Mouse (Mus musculus) forebrain, postnatal 0 days (tissue): ENCODE measurements at regions not wholly inside any gene's neighbourhood (a gene's known extent, or its start where the extent isn't known, plus 50 kb on each side); places are given as distances from the start of the nearest gene placed in this dataset.

Experiments used
- ATAC-seq: fragments of 200-750 bp; cut with Nextera tagmentation; 2 replicates; pipeline ENCODE4 v1.8.0; 2017; ENCODE audit warnings: mild to moderate bottlenecking, moderate library complexity
- DNase-seq: peaks from one replicate; pipeline ENCODE4 v3.0.0-alpha.2; 2015
- H3K27ac ChIP-seq: fragments of 300-500 bp; sonication (generic); 2 replicates; pipeline ENCODE4 v1.5.1; 2014; ENCODE audit warnings: low read depth, mild to moderate bottlenecking, antibody characterized with exemption, low read length, moderate library complexity, mixed read lengths
- H3K27me3 ChIP-seq: fragments of 300-500 bp; sonication (generic); 2 replicates; pipeline ENCODE4 v1.6.1; 2014; ENCODE audit warnings: mild to moderate bottlenecking, low read length, mixed read lengths; ENCODE audit not compliant: insufficient read depth
- H3K36me3 ChIP-seq: fragments of 300-500 bp; sonication (generic); 2 replicates; pipeline ENCODE4 v1.6.1; 2014; ENCODE audit warnings: mild to moderate bottlenecking, moderate library complexity; ENCODE audit not compliant: insufficient read depth
- H3K4me1 ChIP-seq: fragments of 300-500 bp; sonication (generic); 2 replicates; pipeline ENCODE4 v1.6.1; 2014; ENCODE audit warnings: antibody characterized with exemption; ENCODE audit not compliant: insufficient read depth
- H3K4me2 ChIP-seq: fragments of 300-500 bp; sonication (generic); 2 replicates; pipeline ENCODE4 v1.6.1; 2014; ENCODE audit warnings: low read depth, mild to moderate bottlenecking, moderate library complexity
- H3K4me3 ChIP-seq: fragments of 300-500 bp; sonication (generic); 2 replicates; pipeline ENCODE4 v1.5.1; 2014; ENCODE audit warnings: low read depth, low read length, mixed read lengths
- H3K9ac ChIP-seq: fragments of 300-500 bp; sonication (generic); 2 replicates; pipeline ENCODE4 v1.6.1; 2014; ENCODE audit warnings: mild to moderate bottlenecking
- H3K9me3 ChIP-seq: fragments of 300-500 bp; sonication (generic); 2 replicates; pipeline ENCODE4 v1.6.1; 2016; ENCODE audit warnings: low read length
- CTCF ChIP-seq: sonication (generic); IDR thresholded peaks from 2 replicates; pipeline ENCODE4 v1.5.1; 2016; ENCODE audit warnings: antibody characterized with exemption, control low read depth, low read depth
- WGBS: fragments of 180-500 bp; shearing (Covaris S2); extraction: QIAGEN DNeasy Blood & Tissue Kit; methylation state at CpG from one replicate; pipeline ENCODE4 v1.1.7; 2014; 5-methylcytosine and 5-hydroxymethylcytosine counted together

GRCm38 (mm10) chr6:118291426-118291825 lies 93.9 kb upstream of the Ret start:
- Histone ChIP-seq H3K9me3 (no peaks in the 10 kb centered on the region), H3K4me1 (no peaks in the 10 kb centered on the region), H3K27ac (no peak overlapping the region), H3K4me2 (no peak overlapping the region), H3K36me3 (no peaks in the 10 kb centered on the region), H3K4me3 (no peak overlapping the region), H3K9ac (no peak overlapping the region), H3K27me3 (no peaks in the 10 kb centered on the region)
- WGBS, result 83% methylated on average over 2 of the region's 2 CpGs
- no peak for DNase-seq
- no peak for TF ChIP-seq CTCF
- no peak for ATAC-seq

GRCm38 (mm10) chr6:118285246-118285645 lies 87.7 kb upstream of the Ret start:
- DNase-seq (no peak), ATAC-seq (no peak)
- TF ChIP-seq CTCF, result no peak
- H3K4me2 ChIP-seq, result no peak overlapping the region
- no peaks in the 10 kb centered on the region for H3K36me3 ChIP-seq
- H3K4me1 ChIP-seq, result no peaks in the 10 kb centered on the region
- H3K27me3 ChIP-seq, result no peaks in the 10 kb centered on the region
- no peak overlapping the region for H3K27ac ChIP-seq
- H3K4me3 ChIP-seq, result no peak overlapping the region
- H3K9ac ChIP-seq, result no peak overlapping the region
- WGBS, result 71% methylated on average over 7 of the region's 7 CpGs
- no peaks in the 10 kb centered on the region for H3K9me3 ChIP-seq

DNA sequence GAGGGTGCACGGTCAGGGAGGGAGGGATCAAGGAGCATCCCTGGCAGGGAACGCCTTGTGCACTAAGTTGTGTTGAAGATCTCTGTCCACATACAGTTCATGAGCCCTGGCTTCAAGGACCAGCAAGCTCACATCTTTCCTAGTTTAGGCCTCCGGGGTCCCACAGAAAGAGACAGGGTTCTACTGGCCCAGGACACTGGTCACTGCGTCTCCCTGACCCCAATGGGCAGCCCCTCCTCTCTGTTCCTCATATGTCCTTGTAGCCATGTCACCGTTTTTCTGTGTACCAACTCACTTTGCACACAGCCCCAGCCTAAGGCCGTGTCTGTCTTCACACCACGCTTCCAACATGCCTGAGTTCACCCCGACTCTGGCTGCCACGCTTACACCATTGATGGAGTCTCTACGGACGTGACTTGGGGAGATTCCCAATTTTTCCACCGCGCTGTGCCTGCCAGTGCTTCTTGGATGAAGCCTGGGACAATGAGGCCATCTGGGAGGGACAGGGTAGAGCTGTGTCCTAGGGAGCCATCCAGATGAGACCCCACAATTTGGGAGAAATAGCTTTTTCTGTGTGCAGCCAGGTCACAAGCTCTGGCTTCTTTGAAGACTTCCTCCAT lies 86.5 kb upstream of the Ret start:
- Histone ChIP-seq H3K9me3 (no peaks in the 10 kb centered on the region), H3K36me3 (no peaks in the 10 kb centered on the region), H3K27me3 (no peaks in the 10 kb centered on the region), H3K27ac (no peak overlapping the region), H3K4me1 (no peaks in the 10 kb centered on the region), H3K4me2 (no peak overlapping the region), H3K9ac (no peak overlapping the region), H3K4me3 (no peak overlapping the region)
- TF ChIP-seq CTCF, result no peak
- ATAC-seq (no peak), DNase-seq (no peak)
- WGBS, result 88% methylated on average over 13 of the region's 13 CpGs

GRCm38 (mm10) chr6:118263951-118264350 lies 66.4 kb upstream of the Ret start:
- DNase-seq (no peak), ATAC-seq (no peak)
- 11% methylated on average over 6 of the region's 6 CpGs for WGBS
- Histone ChIP-seq H3K4me2 (no peak overlapping the region), H3K9ac (no peak overlapping the region), H3K4me1 (no peaks in the 10 kb centered on the region), H3K4me3 (no peak overlapping the region), H3K9me3 (no peaks in the 10 kb centered on the region), H3K27ac (no peak overlapping the region), H3K36me3 (no peaks in the 10 kb centered on the region), H3K27me3 (no peaks in the 10 kb centered on the region)
- TF ChIP-seq CTCF, result no peak

DNA sequence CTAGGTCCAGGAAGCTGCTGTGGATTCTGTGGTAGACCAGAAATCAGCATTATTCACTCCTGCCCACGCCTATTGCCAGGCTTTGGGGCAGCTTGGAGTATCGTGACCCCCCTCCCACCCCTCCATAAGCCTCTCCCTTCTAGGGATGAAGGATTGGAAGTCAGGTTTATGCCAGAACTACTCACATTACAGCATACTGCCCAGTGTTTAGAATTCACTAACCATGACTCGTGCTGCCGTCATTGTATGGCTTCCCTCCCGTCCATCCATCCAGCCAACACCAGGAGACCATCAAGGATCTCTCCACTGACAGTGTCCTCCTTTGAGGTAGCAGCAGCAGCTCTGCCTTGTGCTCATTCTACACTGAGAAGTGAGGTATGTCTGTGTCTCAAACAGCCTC lies 62.4 kb upstream of the Ret start:
- no peaks in the 10 kb centered on the region for H3K27me3 ChIP-seq
- 83% methylated on average over 5 of the region's 5 CpGs for WGBS
- no peak overlapping the region for H3K4me2 ChIP-seq
- no peak overlapping the region for H3K4me3 ChIP-seq
- no peaks in the 10 kb centered on the region for H3K9me3 ChIP-seq
- no peak overlapping the region for H3K27ac ChIP-seq
- no peaks in the 10 kb centered on the region for H3K36me3 ChIP-seq
- no peak overlapping the region for H3K9ac ChIP-seq
- no peak for ATAC-seq
- no peak for DNase-seq
- no peaks in the 10 kb centered on the region for H3K4me1 ChIP-seq
- no peak for TF ChIP-seq CTCF

DNA sequence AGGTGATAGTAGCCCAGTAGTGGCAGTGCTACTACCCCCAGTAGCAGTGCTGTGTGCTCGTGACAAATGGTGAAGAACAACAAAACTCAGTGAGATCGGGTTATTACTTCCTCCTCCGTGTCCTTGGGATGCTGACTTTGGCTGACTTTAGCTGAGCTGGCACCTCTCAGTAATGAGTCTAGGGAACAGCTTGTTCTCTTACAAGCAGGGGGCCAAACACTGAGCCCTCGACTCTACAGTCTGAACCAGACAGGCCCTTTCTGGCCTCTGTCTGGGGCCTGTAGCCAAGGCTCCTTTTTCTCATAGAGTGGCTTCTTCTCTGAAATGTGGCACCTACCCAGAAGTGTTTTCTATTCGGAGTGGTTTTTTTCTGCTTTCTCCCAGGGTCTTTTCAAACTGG lies 57.4 kb upstream of the Ret start:
- DNase-seq (no peak), ATAC-seq (no peak)
- TF ChIP-seq CTCF, result no peak
- H3K4me3 ChIP-seq, result no peak overlapping the region
- H3K4me1 ChIP-seq, result no peaks in the 10 kb centered on the region
- H3K27me3 ChIP-seq, result no peaks in the 10 kb centered on the region
- H3K36me3 ChIP-seq, result no peaks in the 10 kb centered on the region
- no peak overlapping the region for H3K4me2 ChIP-seq
- no peak overlapping the region for H3K9ac ChIP-seq
- WGBS, result 81% methylated on average over 5 of the region's 5 CpGs
- no peaks in the 10 kb centered on the region for H3K9me3 ChIP-seq
- no peak overlapping the region for H3K27ac ChIP-seq

- 84% methylated on average over 2 of the region's 2 CpGs for WGBS
- no peaks in the 10 kb centered on the region for H3K36me3 ChIP-seq
- no peak overlapping the region for H3K9ac ChIP-seq
- H3K27me3 ChIP-seq, result no peaks in the 10 kb centered on the region
- no peak overlapping the region for H3K4me2 ChIP-seq
- TF ChIP-seq CTCF, result no peak
- no peak for DNase-seq
- no peak overlapping the region for H3K4me3 ChIP-seq
- no peak overlapping the region for H3K27ac ChIP-seq
- no peaks in the 10 kb centered on the region for H3K4me1 ChIP-seq
- ATAC-seq, result no peak
- H3K9me3 ChIP-seq, result no peaks in the 10 kb centered on the region
Measured at GRCm38 (mm10) chr6:118252711-118253110, 55.2 kb upstream of the Ret start.
